Mouse (Mus musculus): ENCODE measurements around the gene Mesp2. TPM values are rescaled to one million over a fixed set of nuclear protein-coding genes. Genes with fewer than 3 reads are reported as not detected.

Gene Mesp2
- polyA plus RNA-seq, 1 experiment, result 6.4 TPM

- peaks cover 10% of the 10 kb centered on the region for H3K4me1 ChIP-seq (ENCODE audit: control insufficient read depth, insufficient read depth, low read length)
- no peaks in the 10 kb centered on the region for H3K27me3 ChIP-seq (ENCODE audit: control insufficient read depth, insufficient read depth, low read length)
- no peaks in the 10 kb centered on the region for H3K36me3 ChIP-seq (ENCODE audit: control insufficient read depth, insufficient read depth, low read length)
- TF ChIP-seq POLR2A (IDR thresholded peaks at IDR 0.05; ENCODE audit: control insufficient read depth, low read depth, low read length) (no peak), CTCF (IDR thresholded peaks at IDR 0.05; ENCODE audit: control insufficient read depth, insufficient read depth, insufficient replicate concordance, low read depth, low read length) (no peak)
- no peak overlapping the region for H3K27ac ChIP-seq (ENCODE audit: control insufficient read depth, insufficient read depth, low read depth, low read length)
- H3K4me3 ChIP-seq (ENCODE audit: control insufficient read depth, low read depth, low read length), result no peak overlapping the region
These were observed 2.9 kb downstream of the Mesp2 start for GRCm38 (mm10) chr7:79813409-79813808.

GRCm38 (mm10) chr7:79818321-79818720 lies 7.8 kb downstream of the Mesp2 start:
- H3K4me1 ChIP-seq (ENCODE audit: control insufficient read depth, insufficient read depth, low read length), result peaks cover 5% of the 10 kb centered on the region
- no peak overlapping the region for H3K27ac ChIP-seq (ENCODE audit: control insufficient read depth, insufficient read depth, low read depth, low read length)
- no peaks in the 10 kb centered on the region for H3K27me3 ChIP-seq (ENCODE audit: control insufficient read depth, insufficient read depth, low read length)
- H3K4me3 ChIP-seq (ENCODE audit: control insufficient read depth, low read depth, low read length), result no peak overlapping the region
- no peaks in the 10 kb centered on the region for H3K36me3 ChIP-seq (ENCODE audit: control insufficient read depth, insufficient read depth, low read length)
- no peak for TF ChIP-seq POLR2A (IDR thresholded peaks at IDR 0.05; ENCODE audit: control insufficient read depth, low read depth, low read length)
- no peak for TF ChIP-seq CTCF (IDR thresholded peaks at IDR 0.05; ENCODE audit: control insufficient read depth, insufficient read depth, insufficient replicate concordance, low read depth, low read length)

- H3K4me3 ChIP-seq (ENCODE audit: control insufficient read depth, low read depth, low read length), result no peak overlapping the region
- H3K4me1 ChIP-seq (ENCODE audit: control insufficient read depth, insufficient read depth, low read length), result peaks cover 5% of the 10 kb centered on the region
- H3K27ac ChIP-seq (ENCODE audit: control insufficient read depth, insufficient read depth, low read depth, low read length), result no peak overlapping the region
- H3K27me3 ChIP-seq (ENCODE audit: control insufficient read depth, insufficient read depth, low read length), result no peaks in the 10 kb centered on the region
- no peaks in the 10 kb centered on the region for H3K36me3 ChIP-seq (ENCODE audit: control insufficient read depth, insufficient read depth, low read length)
- no peak for TF ChIP-seq CTCF (IDR thresholded peaks at IDR 0.05; ENCODE audit: control insufficient read depth, insufficient read depth, insufficient replicate concordance, low read depth, low read length)
- TF ChIP-seq POLR2A (IDR thresholded peaks at IDR 0.05; ENCODE audit: control insufficient read depth, low read depth, low read length), result no peak
These were observed 9.0 kb downstream of the Mesp2 start for GRCm38 (mm10) chr7:79819515-79819914.

GRCm38 (mm10) chr7:79819996-79820395 lies 9.5 kb downstream of the Mesp2 start:
- Histone ChIP-seq H3K27ac (ENCODE audit: control insufficient read depth, insufficient read depth, low read depth, low read length) (no peak overlapping the region), H3K36me3 (ENCODE audit: control insufficient read depth, insufficient read depth, low read length) (no peaks in the 10 kb centered on the region), H3K4me1 (ENCODE audit: control insufficient read depth, insufficient read depth, low read length) (peaks cover 5% of the 10 kb centered on the region), H3K4me3 (ENCODE audit: control insufficient read depth, low read depth, low read length) (no peak overlapping the region), H3K27me3 (ENCODE audit: control insufficient read depth, insufficient read depth, low read length) (no peaks in the 10 kb centered on the region)
- no peak for TF ChIP-seq CTCF (IDR thresholded peaks at IDR 0.05; ENCODE audit: control insufficient read depth, insufficient read depth, insufficient replicate concordance, low read depth, low read length)
- TF ChIP-seq POLR2A (IDR thresholded peaks at IDR 0.05; ENCODE audit: control insufficient read depth, low read depth, low read length), result no peak

GRCm38 (mm10) chr7:79822092-79822695 lies 11.7 kb downstream of the Mesp2 start:
- H3K27ac ChIP-seq (ENCODE audit: control insufficient read depth, insufficient read depth, low read depth, low read length), result no peak overlapping the region
- no peaks in the 10 kb centered on the region for H3K36me3 ChIP-seq (ENCODE audit: control insufficient read depth, insufficient read depth, low read length)
- no peaks in the 10 kb centered on the region for H3K27me3 ChIP-seq (ENCODE audit: control insufficient read depth, insufficient read depth, low read length)
- no peak overlapping the region for H3K4me3 ChIP-seq (ENCODE audit: control insufficient read depth, low read depth, low read length)
- TF ChIP-seq POLR2A (IDR thresholded peaks at IDR 0.05; ENCODE audit: control insufficient read depth, low read depth, low read length), result no peak
- no peak for TF ChIP-seq CTCF (IDR thresholded peaks at IDR 0.05; ENCODE audit: control insufficient read depth, insufficient read depth, insufficient replicate concordance, low read depth, low read length)
- peaks cover 7% of the 10 kb centered on the region for H3K4me1 ChIP-seq (ENCODE audit: control insufficient read depth, insufficient read depth, low read length)

DNA sequence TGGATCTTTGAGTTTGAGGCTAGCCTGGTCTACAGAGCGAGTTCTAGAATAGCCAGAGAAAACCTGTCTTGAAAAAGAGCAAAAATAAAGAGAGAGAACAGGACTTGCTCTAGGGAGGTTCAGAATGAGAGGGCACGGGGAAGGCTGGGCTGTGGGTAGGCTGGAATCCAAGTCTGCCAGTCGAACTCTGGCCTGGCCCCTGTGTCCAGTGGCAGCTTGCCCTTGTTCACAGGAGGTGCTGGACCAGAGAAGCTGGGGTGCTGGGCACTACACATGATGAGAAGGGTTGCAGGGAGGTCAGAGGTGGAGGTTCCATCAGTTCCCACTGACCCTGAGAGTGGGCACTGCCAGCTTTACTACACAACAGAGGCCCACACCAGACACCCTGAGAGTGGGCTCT lies 17.8 kb downstream of the Mesp2 start:
- H3K4me1 ChIP-seq (ENCODE audit: control insufficient read depth, insufficient read depth, low read length), result peaks cover 2% of the 10 kb centered on the region

DNA sequence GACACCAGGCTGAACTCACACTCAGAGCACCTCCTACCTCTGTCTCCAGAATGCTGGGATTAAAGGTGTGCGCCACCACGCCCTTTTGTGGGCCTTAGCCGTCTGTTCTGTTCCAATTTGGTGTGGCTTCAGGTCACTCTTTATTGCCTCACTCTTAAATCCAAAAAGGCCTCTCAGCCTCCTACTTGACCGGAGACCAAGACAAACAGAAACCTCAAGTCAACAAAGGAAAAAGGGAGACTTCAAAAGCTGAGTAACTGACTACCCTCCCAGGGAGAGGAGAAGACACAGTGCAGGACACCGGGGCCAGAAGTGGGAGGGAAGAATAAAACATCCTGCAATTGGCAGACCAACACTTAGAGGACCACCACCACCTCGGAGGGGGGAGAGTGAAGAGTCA lies 20.6 kb downstream of the Mesp2 start:
- Histone ChIP-seq H3K36me3 (ENCODE audit: control insufficient read depth, insufficient read depth, low read length) (no peaks in the 10 kb centered on the region), H3K4me1 (ENCODE audit: control insufficient read depth, insufficient read depth, low read length) (peaks cover 2% of the 10 kb centered on the region), H3K27ac (ENCODE audit: control insufficient read depth, insufficient read depth, low read depth, low read length) (no peak overlapping the region), H3K27me3 (ENCODE audit: control insufficient read depth, insufficient read depth, low read length) (no peaks in the 10 kb centered on the region), H3K4me3 (ENCODE audit: control insufficient read depth, low read depth, low read length) (no peak overlapping the region)
- no peak for TF ChIP-seq POLR2A (IDR thresholded peaks at IDR 0.05; ENCODE audit: control insufficient read depth, low read depth, low read length)
- no peak for TF ChIP-seq CTCF (IDR thresholded peaks at IDR 0.05; ENCODE audit: control insufficient read depth, insufficient read depth, insufficient replicate concordance, low read depth, low read length)

More for the DNA sequence above, 17.8 kb downstream of the Mesp2 start:
- Histone ChIP-seq H3K36me3 (ENCODE audit: control insufficient read depth, insufficient read depth, low read length) (no peaks in the 10 kb centered on the region), H3K27me3 (ENCODE audit: control insufficient read depth, insufficient read depth, low read length) (no peaks in the 10 kb centered on the region), H3K27ac (ENCODE audit: control insufficient read depth, insufficient read depth, low read depth, low read length) (no peak overlapping the region), H3K4me3 (ENCODE audit: control insufficient read depth, low read depth, low read length) (no peak overlapping the region)
- TF ChIP-seq CTCF (IDR thresholded peaks at IDR 0.05; ENCODE audit: control insufficient read depth, insufficient read depth, insufficient replicate concordance, low read depth, low read length), result no peak

GRCm38 (mm10) chr7:79831585-79831984 lies 21.1 kb downstream of the Mesp2 start:
- no peak overlapping the region for H3K4me3 ChIP-seq (ENCODE audit: control insufficient read depth, low read depth, low read length)
- no peaks in the 10 kb centered on the region for H3K36me3 ChIP-seq (ENCODE audit: control insufficient read depth, insufficient read depth, low read length)
- no peaks in the 10 kb centered on the region for H3K27me3 ChIP-seq (ENCODE audit: control insufficient read depth, insufficient read depth, low read length)
- TF ChIP-seq POLR2A (IDR thresholded peaks at IDR 0.05; ENCODE audit: control insufficient read depth, low read depth, low read length), result no peak
- TF ChIP-seq CTCF (IDR thresholded peaks at IDR 0.05; ENCODE audit: control insufficient read depth, insufficient read depth, insufficient replicate concordance, low read depth, low read length), result no peak
- H3K27ac ChIP-seq (ENCODE audit: control insufficient read depth, insufficient read depth, low read depth, low read length), result no peak overlapping the region; the same call in 1 of the 2 replicates
- no peaks in the 10 kb centered on the region for H3K4me1 ChIP-seq (ENCODE audit: control insufficient read depth, insufficient read depth, low read length)
